Mouse (Mus musculus) stomach, postnatal 0 days (tissue): Measurements from ENCODE around the gene Cmtm7. TPM values are rescaled to one million over a fixed set of nuclear protein-coding genes. Genes with fewer than 3 reads are reported as not detected.
A peak's percentile ranks its signal among the peaks of the same experiment; 100 is the strongest.

Experiments
- ATAC-seq: fragments of 200-750 bp; cut with Nextera tagmentation; 2 replicates; pipeline ENCODE4 v1.8.0; 2017; ENCODE audit not compliant: low FRiP score, low TSS enrichment
- DNase-seq: peaks from one replicate; pipeline ENCODE4 v3.0.0-alpha.2; 2016; ENCODE audit warnings: low spot score
- H3K27ac ChIP-seq: fragments of 300-500 bp; sonication (generic); replicated peaks from 2 replicates; pipeline ENCODE4 v1.5.1; 2014; ENCODE audit warnings: mild to moderate bottlenecking, control low read depth
- H3K27me3 ChIP-seq: fragments of 300-500 bp; sonication (generic); 2 replicates; pipeline ENCODE4 v1.6.1; 2014; ENCODE audit warnings: low read length; ENCODE audit not compliant: control insufficient read depth, insufficient read depth
- H3K36me3 ChIP-seq: fragments of 300-500 bp; sonication (generic); 2 replicates; pipeline ENCODE4 v1.6.1; 2014; ENCODE audit warnings: low read length, mixed read lengths; ENCODE audit not compliant: control insufficient read depth, insufficient read depth
- H3K4me1 ChIP-seq: fragments of 300-500 bp; sonication (generic); replicated peaks from 2 replicates; pipeline ENCODE4 v1.6.1; 2014; ENCODE audit warnings: antibody characterized with exemption; ENCODE audit not compliant: control insufficient read depth, insufficient read depth
- H3K4me2 ChIP-seq: fragments of 300-500 bp; sonication (generic); replicated peaks from 2 replicates; pipeline ENCODE4 v1.6.1; 2014; ENCODE audit warnings: low read depth, mild to moderate bottlenecking, control low read depth, moderate library complexity
- H3K4me3 ChIP-seq: fragments of 300-500 bp; sonication (generic); 2 replicates; pipeline ENCODE4 v1.5.1; 2014; ENCODE audit warnings: low read depth, low read length, control low read depth
- H3K9ac ChIP-seq: fragments of 300-500 bp; sonication (generic); 2 replicates; pipeline ENCODE4 v1.6.1; 2014; ENCODE audit warnings: mild to moderate bottlenecking, low read length, control low read depth, mixed read lengths
- H3K9me3 ChIP-seq: fragments of 300-500 bp; sonication (generic); 2 replicates; pipeline ENCODE4 v1.6.1; 2016; ENCODE audit warnings: low read length; ENCODE audit not compliant: control insufficient read depth
- CTCF ChIP-seq: IDR thresholded peaks from 2 replicates; pipeline ENCODE4 v1.5.1; 2016; ENCODE audit warnings: antibody characterized with exemption, low read depth, mild to moderate bottlenecking, moderate library complexity
- EP300 ChIP-seq: optimal IDR thresholded peaks from 2 replicates; pipeline ENCODE3; 2016; ENCODE audit warnings: antibody characterized with exemption
- WGBS: fragments of 180-500 bp; shearing (Covaris S2); extraction: QIAGEN DNeasy Blood & Tissue Kit; methylation state at CpG from one replicate; pipeline ENCODE4 v1.1.7; 2014; 5-methylcytosine and 5-hydroxymethylcytosine counted together
- polyA plus RNA-seq: library from polyadenylated mRNA; unstranded; fragments of >200 nt; fragmentation: Nextera tagmentation; extraction: Ambion mirVana; gene quantifications from 2 replicates; pipeline ENCODE4 v1.2.1, GENCODE M21; 2015

The Cmtm7 gene
- polyA plus RNA-seq, 1 experiment from 2014 or later = 83.2 TPM

- H3K4me3 ChIP-seq = no peak overlapping the region
- TF ChIP-seq CTCF (peak; percentile 94), EP300 (no peak)
- no peak overlapping the region for H3K4me2 ChIP-seq
- DNase-seq (peak; percentile 35), ATAC-seq (no peak)
- H3K9me3 ChIP-seq = no peaks in the 10 kb centered on the region
- 1% methylated on average over 3 of the region's 3 CpGs for WGBS
- no peaks in the 10 kb centered on the region for H3K27me3 ChIP-seq
- H3K27ac ChIP-seq = no peak overlapping the region
- H3K4me1 ChIP-seq = 0 out of 2 replicates have a peak, but pooled peaks cover 4% of the 10 kb centered on the region
- H3K36me3 ChIP-seq = peaks cover 12% of the 10 kb centered on the region
- no peak overlapping the region for H3K9ac ChIP-seq
These were observed 54.3 kb downstream of the Cmtm7 start for GRCm38 (mm10) chr9:114727315-114727714.

DNA sequence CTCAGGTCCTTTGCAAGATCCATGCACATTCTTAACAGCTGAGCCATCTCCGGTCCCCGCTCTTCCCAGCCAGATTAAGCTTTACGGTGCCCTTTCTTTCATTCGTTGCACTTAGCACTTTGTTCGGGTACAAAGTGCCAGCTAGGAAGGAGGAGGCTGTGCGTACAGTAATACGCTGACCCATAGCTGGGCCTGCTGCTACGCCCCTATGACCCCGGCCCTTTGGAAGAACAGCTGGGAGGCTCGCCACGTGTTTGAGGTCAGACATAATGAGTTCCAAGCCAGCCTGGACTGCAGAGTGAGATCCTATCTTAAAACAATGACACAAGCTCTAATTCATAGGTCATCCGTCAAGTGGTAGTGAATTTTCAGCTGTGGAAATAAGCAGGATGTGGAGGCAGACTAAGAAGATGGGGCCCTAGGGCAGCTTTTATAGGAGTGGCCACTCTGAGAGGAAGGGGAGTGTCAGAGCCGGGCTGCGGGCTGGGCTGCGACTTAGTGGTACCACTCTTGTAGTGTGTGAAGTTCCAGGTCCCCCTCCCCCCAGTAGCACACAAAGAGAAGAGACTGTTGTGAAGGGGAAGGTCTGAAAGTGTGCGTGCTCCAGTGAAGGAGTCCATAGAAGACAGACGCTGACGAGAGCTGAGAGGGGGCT lies 64.9 kb downstream of the Cmtm7 start:
- TF ChIP-seq CTCF (no peak), EP300 (no peak)
- H3K9ac ChIP-seq = no peak overlapping the region
- no peaks in the 10 kb centered on the region for H3K27me3 ChIP-seq
- no peak overlapping the region for H3K27ac ChIP-seq
- H3K36me3 ChIP-seq = peaks cover 24% of the 10 kb centered on the region; the same call in 1 of the 2 replicates
- no peak overlapping the region for H3K4me3 ChIP-seq
- no peak for DNase-seq
- peak; percentile 32; the same call in 1 of the 2 replicates for ATAC-seq
- H3K4me1 ChIP-seq = no peaks in the 10 kb centered on the region
- H3K9me3 ChIP-seq = no peaks in the 10 kb centered on the region
- 69% methylated on average over 18 of the region's 18 CpGs for WGBS
- H3K4me2 ChIP-seq = no peak overlapping the region

DNA sequence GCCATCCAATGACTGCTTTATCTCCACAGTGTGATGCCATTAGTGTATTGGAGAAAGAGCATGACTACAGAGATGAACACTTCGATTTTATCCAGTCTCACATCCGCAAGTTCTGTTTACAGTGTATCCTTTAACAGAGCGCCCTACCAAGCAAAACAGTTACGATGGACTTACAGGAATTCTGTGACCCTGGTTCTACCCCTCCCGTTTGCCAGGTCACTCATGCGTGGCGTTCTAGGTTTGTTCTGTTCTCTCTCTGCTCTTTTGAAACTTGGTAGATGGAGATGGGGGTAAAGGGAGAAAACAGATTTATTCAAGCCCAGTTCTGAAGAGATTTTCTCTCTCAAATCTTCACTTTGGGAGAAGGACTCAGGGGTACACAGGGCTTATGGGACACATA lies 68.2 kb downstream of the Cmtm7 start:
- DNase-seq (no peak), ATAC-seq (no peak)
- H3K4me1 ChIP-seq = no peaks in the 10 kb centered on the region
- H3K4me3 ChIP-seq = no peak overlapping the region
- no peak for TF ChIP-seq EP300
- TF ChIP-seq CTCF = no peak
- H3K27ac ChIP-seq = no peak overlapping the region
- WGBS = 92% methylated on average over 7 of the region's 7 CpGs
- H3K4me2 ChIP-seq = no peak overlapping the region
- H3K9me3 ChIP-seq = no peaks in the 10 kb centered on the region
- H3K9ac ChIP-seq = no peak overlapping the region
- no peaks in the 10 kb centered on the region for H3K27me3 ChIP-seq
- H3K36me3 ChIP-seq = peaks cover 18% of the 10 kb centered on the region; the same call in 1 of the 2 replicates

GRCm38 (mm10) chr9:114710345-114710744 lies 71.3 kb downstream of the Cmtm7 start:
- H3K4me3 ChIP-seq = no peak overlapping the region
- WGBS = 73% methylated on average over 7 of the region's 7 CpGs

DNA sequence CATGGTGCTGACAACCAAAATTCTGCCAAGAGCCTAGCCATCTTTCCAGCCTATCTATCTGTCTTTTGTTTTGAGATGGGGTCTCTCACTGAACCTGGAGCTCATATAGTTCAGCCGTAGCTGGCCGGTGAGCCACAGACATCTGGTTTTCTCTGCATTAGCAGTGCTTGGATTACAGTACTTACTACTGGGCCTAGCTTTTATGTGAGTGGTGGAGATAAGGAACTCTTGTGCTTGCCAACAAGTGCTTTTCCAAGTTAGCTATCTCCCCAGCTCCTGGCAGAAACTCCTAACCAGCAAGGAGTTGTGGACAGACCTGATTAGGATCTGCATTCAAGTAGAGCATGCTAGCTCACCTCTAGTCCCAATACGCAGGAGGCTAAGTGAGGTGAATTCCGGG lies 73.9 kb downstream of the Cmtm7 start:
- peaks cover 13% of the 10 kb centered on the region for H3K36me3 ChIP-seq
- WGBS = 92% methylated on average over 4 of the region's 4 CpGs
- DNase-seq = no peak

More at GRCm38 (mm10) chr9:114710345-114710744, 71.3 kb downstream of the Cmtm7 start:
- Histone ChIP-seq H3K9ac (no peak overlapping the region), H3K4me2 (no peak overlapping the region), H3K27ac (no peak overlapping the region), H3K27me3 (no peaks in the 10 kb centered on the region), H3K4me1 (no peaks in the 10 kb centered on the region), H3K9me3 (no peaks in the 10 kb centered on the region), H3K36me3 (peaks cover 16% of the 10 kb centered on the region)
- no peak for TF ChIP-seq EP300
- peak; percentile 63 for TF ChIP-seq CTCF
- DNase-seq (no peak), ATAC-seq (no peak)

More for the DNA sequence above, 73.9 kb downstream of the Cmtm7 start:
- ATAC-seq = no peak
- Histone ChIP-seq H3K9me3 (no peaks in the 10 kb centered on the region), H3K4me2 (no peak overlapping the region), H3K27ac (no peak overlapping the region), H3K27me3 (no peaks in the 10 kb centered on the region), H3K9ac (no peak overlapping the region), H3K4me1 (no peaks in the 10 kb centered on the region), H3K4me3 (no peak overlapping the region)
- TF ChIP-seq CTCF (no peak), EP300 (no peak)

Other genes starting within 250 kb of the Cmtm7 start
- gene Trim71, start 217.5 kb downstream of the Cmtm7 start, polyA plus RNA-seq = 0.47 and 0.51 TPM in 2 replicates
- gene Cnot10, start 141.7 kb downstream of the Cmtm7 start, polyA plus RNA-seq = 24.4 and 26.4 TPM in 2 replicates
- gene Dync1li1, start 93.1 kb downstream of the Cmtm7 start, polyA plus RNA-seq = 35.7 TPM in 2 replicates
- gene Cmtm6, start 50.7 kb downstream of the Cmtm7 start, polyA plus RNA-seq = 50.9 and 53.9 TPM in 2 replicates
- gene Cmtm8, start 62.3 kb upstream of the Cmtm7 start, polyA plus RNA-seq = 66.5 and 68.0 TPM in 2 replicates
- 17.3 and 19.2 TPM in 2 replicates for gene Gpd1l, start 152.1 kb upstream of the Cmtm7 start, polyA plus RNA-seq
- gene Osbpl10, start 196.7 kb upstream of the Cmtm7 start, polyA plus RNA-seq = 1.4 and 1.7 TPM in 2 replicates
- 682 and 701 TPM in 2 replicates for gene Rps27rt, start 200.9 kb upstream of the Cmtm7 start, polyA plus RNA-seq